Mouse (Mus musculus) heart, adult 2 months (tissue): ENCODE results near the gene Orai1.

ENCODE experiments used
- CTCF ChIP-seq: fragments of 200-600 bp; IDR thresholded peaks from 2 replicates; pipeline ENCODE4 v1.8.1; 2022; ENCODE audit warnings: antibody characterized with exemption, mild to moderate bottlenecking, moderate library complexity
- EP300 ChIP-seq: fragments of 200-500 bp; IDR thresholded peaks from 2 replicates; pipeline ENCODE4 v1.6.1; 2011; ENCODE audit warnings: low read depth, low read length, control low read depth; ENCODE audit not compliant: insufficient read depth
- POLR2A ChIP-seq: fragments of 200-500 bp; IDR thresholded peaks from 2 replicates; pipeline ENCODE4 v1.6.1; 2011; ENCODE audit warnings: mild to moderate bottlenecking, low read depth, low read length, control low read depth; ENCODE audit not compliant: insufficient read depth

GRCm38 (mm10) chr5:123050918-123051317 lies 36.0 kb downstream of the Orai1 start:
- TF ChIP-seq CTCF = no peak
- no peak for TF ChIP-seq POLR2A
- 0 out of 2 replicates have a peak, but pooled peaks have one; percentile 14 for TF ChIP-seq EP300
